Mouse (Mus musculus): ENCODE data around the gene Srcin1.

Gene Srcin1

GRCm38 (mm10) chr11:97576136-97576906 lies at the start of gene Srcin1:
TSS of gene Srcin1 (minus strand) at chr11:97576186.
- DNase-seq (ENCODE audit: extremely low spot score): no peak

- DNase-seq (ENCODE audit: extremely low spot score): no peak
Measured at GRCm38 (mm10) chr11:97625551-97625950, 49.6 kb upstream of the Srcin1 start.

DNA sequence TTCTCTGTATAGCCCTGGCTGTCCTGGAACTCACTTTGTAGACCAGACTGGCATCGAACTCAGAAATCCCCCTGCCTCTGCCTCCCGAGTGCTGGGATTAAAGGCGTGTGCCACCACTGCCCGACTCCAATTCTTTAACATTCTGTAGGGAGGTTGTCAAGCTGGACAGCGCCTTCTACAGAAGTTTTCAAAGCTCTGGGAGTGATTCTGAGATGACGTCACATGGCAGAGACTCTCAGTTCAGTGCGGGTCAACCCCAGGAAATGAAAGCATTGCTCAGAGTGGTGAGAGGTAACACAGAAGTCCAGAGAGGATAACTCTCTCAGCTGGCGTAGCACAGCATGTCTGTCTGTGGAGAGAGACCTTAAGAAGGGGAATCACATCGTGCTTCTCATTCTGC lies 47.2 kb upstream of the Srcin1 start:
- no peak for DNase-seq (ENCODE audit: extremely low spot score)

DNA sequence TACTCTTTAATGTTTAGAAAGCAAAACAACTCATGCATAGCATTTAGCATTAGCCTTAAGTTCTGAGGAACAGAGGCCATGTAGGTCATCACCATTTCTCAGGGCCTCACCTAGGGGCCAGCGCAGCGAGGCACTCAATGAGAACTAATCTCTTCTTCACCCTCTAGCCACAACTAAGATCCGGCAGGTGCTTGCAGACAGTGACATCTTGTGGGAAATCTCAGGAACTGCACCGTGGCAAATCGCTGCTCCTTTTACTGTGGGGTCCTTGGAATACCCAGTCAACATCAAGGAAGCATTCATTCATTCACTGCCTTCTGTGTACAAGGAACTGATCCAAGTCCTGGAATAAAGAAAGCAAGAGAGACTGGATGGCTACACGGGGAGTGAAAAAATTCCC lies 46.5 kb upstream of the Srcin1 start:
- DNase-seq (ENCODE audit: extremely low spot score): peak; percentile 83

DNA sequence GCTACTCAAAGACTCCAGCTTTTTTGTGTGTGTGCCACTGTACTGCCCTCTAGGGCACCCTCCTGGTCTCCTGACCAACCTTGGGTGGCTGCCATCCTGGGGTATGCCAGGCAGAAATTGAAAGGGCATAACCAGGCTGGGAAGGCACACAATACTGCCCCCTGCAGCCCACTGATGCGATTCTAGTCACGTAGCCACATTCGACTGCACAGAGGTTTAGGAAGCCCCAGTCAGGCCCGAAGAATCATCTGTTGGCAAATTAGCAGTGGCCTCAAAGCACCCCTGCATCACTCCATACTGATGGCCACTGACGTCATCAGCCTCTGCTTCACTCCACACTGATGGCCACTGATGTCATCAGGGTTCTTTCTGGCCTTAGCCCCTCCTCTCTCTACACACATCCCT lies 43.4 kb upstream of the Srcin1 start:
- DNase-seq (ENCODE audit: extremely low spot score): no peak

DNA sequence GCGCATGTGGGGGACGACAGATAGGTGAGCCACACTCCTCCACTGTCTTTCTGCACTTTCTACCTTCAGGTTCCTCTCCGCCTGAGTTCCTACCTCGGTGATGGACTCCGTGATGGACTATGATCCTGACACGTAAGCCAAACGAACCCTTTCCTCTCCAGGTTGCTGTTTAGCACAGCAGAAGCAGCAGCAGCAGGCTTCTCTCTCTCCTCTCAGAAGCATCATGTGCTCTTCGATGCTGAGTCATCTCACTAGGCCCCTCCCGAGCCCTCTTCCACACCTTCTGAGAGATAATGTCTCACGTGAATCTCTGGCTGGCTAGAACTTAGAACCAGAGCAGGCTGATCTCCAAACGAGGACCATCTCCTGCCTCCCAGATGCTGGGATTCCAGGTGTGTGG lies 42.4 kb upstream of the Srcin1 start:
- no peak for DNase-seq (ENCODE audit: extremely low spot score)

DNA sequence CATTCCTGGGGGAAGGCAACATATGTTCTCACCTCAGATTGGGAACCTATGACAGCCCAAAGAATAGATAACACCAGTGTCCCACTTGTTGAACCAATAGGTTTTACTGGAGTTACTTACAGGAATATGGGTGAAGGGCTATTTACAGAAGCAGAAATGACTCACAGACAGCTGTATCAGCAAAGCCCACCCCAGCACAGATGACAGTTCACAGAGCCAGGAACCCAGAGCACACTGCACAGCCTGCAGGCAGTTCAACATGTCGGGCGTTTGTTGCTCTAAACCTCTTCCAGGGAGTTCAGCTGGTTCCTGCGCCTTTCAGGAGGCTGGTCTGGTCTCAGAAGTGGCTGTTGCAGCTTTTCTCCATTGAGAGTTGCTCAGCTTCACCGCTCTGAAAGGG lies 39.3 kb upstream of the Srcin1 start:
- DNase-seq (ENCODE audit: extremely low spot score): no peak

DNA sequence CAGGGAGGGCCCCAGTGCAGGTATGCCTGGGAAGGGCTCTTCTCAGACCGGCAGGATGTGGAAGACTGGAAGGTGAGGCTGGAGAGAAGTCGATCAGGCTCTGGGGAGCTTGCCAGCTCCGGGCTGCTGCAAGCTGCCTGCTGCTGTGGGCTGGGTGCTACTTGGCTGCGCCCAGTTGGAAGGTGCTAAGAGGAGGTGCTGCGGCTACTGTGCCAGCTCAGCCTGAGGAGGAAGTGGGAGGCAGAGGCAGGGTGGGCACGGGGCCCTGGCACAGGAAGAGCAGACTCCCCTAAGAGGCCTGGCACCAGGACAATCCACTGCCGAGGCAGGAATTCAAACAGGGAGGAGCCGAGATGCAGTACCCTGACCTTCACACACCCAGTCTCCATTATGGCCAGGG lies 35.1 kb upstream of the Srcin1 start:
- DNase-seq (ENCODE audit: extremely low spot score): no peak

DNA sequence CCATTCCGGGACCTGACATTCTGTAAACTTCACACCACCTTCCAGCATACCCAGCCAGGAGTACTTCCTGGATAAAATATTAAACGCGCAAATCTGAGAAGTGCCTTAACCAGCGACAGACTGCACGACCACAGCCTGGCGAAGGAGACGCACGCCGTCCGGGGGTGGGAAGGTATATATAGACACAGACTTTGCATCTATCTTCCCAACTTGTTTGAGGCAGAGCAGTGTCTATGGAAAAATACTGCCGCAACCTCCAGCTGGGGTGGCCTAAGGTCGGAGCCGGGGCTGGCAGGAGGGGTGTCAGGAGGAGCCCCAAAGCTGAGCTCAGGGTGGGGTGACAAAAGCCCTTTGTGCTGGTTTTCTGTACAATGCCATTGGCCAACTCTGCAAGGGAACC lies 33.8 kb upstream of the Srcin1 start:
- DNase-seq (ENCODE audit: extremely low spot score): no peak

DNA sequence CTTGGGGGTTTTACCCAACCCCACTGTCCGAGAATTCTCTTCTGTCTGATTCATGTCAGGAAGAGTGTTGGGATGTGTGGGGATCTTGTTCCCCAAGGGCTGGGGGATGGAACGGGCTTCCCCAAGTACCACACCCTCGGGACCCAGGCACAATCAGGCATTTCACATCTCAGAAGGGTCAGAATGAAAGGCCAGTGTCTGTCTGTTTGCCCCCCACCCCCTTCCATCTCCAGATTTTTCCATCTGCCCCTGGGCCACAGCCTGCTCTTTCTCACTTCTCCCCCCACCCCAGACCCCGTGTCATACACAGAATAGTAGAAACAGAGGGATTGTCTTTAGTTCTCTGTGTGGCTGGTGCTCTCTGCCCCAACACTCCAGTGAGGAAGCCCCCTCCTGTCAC lies 32.9 kb upstream of the Srcin1 start:
- DNase-seq (ENCODE audit: extremely low spot score): no peak

DNA sequence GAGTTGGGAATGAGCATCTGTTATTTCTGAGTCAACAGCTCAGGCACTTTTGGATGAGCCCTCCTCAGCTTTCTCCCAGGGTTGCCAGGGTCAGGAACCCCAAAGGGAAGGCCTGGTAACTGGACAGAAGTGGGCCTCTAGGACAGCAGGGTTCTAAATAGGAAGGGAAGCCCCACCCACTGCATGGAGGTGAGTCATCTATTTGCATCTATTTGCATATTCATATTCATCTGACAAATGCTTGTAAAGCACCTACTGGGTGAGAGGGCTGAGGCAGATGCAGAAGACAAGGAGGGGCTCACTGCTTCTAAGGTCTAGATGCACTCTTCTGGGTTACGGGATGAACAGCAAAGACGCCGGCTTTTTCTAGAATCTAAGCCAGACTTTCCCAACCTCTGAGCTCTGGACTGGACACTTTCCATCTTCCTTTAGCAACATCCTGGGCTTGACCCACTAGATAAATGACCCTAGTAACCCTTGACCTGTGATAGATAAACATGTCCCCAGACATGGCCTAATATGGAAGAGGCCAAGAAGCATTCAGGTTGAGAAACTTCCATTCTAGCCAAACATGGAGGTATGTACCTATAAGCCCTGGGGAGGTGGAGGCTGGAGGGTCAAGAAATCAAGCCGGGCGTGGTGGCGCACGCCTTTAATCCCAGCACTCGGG lies 31.2 kb upstream of the Srcin1 start:
- DNase-seq (ENCODE audit: extremely low spot score): no peak

DNA sequence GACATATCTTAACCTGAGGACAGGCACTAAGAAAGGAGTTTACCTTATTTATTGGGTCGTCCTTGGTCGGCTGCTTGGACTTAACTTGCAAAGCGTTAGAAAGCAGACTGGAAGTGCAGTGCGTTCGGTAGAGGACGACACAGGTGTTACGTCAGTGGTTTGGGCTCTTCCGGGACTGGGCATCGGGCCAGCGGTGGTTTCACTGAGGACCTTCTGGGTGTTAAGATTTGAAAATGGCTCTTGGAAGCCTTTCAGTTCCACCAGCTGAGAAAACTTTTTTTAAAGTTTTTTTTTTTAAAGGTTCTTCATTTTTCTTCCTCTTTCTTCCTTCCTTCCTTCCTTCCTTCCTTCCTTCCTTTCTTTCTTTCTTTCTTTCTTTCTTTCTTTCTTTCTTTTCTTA lies 27.9 kb upstream of the Srcin1 start:
- DNase-seq (ENCODE audit: extremely low spot score): no peak

DNA sequence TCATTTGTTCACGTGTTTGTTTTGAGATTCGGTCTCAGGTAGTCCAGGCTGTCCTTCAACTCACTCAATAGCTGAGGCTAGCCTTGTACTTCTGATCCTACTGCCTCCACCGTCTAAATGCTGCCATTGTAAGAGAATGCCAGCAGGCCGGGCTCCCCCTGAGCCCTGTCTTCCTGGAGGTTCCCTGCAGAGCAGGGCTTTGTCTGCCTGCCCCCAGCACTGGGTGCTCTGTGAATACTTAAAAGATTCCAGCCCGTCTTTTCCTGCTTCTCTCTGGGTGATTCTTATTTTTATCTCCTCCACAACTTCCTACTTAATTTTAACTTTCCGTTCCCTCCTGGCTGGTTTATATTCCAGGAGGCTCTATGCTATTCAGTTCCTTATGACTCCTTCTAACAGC lies 26.2 kb upstream of the Srcin1 start:
- no peak for DNase-seq (ENCODE audit: extremely low spot score)

DNA sequence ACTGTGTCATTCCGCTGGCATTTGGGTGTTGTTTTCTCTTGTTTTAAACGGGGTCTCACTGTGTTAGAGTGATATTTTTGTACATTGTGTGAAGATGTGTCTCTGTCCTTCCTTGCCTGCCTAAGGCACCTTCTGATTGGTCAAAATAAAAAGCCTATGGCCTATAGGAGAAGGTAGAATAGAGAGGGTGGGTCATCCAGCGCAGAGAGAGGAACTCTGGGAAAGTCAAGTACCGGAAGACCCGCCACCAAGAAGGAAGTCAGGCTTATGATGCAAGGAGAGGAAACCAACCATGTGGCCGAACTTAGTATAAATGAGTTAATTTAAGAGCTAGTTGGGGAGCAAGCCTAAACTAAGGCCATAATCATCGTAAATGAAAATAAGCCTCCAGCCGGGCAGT lies 23.1 kb upstream of the Srcin1 start:
- no peak for DNase-seq (ENCODE audit: extremely low spot score)

DNA sequence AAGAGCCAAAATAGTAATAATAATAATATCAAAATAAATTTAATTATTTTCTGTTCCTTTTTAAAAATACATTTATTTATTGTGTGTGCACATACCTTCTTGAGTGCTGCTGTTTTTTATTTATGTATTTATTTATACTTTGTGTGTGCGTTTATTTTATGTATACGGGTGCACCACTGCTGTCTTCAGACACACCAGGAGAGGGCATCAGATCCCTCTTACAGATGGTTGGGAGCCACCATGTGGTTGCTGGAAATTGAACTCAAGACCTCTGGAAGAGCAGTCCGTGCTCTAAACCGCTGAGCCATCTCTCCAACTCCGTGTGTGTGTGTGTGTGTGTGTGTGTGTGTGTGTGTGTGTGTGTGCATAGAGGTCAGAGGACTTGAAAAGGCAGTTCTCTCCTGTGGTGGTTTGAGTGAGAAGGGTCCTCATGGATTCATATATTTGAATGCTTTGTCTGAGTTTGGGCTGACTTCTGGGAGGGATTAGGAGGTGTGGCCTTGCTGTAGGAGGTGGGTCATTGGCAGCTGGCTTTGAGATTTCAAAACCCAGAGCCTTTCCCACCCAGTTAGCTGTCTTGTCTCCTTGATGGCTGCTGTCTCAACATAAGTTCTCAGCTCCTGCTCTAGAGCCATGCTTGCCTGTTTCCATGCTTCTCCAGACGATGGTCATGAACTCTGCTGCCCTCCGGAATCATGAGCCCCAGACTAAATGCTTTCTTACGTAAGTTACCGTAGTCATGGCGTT lies 22.1 kb upstream of the Srcin1 start:
- DNase-seq (ENCODE audit: extremely low spot score): no peak

GRCm38 (mm10) chr11:97594136-97594535 lies 18.1 kb upstream of the Srcin1 start:
- no peak for DNase-seq (ENCODE audit: extremely low spot score)

GRCm38 (mm10) chr11:97591910-97592309 lies 15.9 kb upstream of the Srcin1 start:
- DNase-seq (ENCODE audit: extremely low spot score): no peak

- no peak for DNase-seq (ENCODE audit: extremely low spot score)
Measured at GRCm38 (mm10) chr11:97590227-97590960, 14.4 kb upstream of the Srcin1 start.

DNA sequence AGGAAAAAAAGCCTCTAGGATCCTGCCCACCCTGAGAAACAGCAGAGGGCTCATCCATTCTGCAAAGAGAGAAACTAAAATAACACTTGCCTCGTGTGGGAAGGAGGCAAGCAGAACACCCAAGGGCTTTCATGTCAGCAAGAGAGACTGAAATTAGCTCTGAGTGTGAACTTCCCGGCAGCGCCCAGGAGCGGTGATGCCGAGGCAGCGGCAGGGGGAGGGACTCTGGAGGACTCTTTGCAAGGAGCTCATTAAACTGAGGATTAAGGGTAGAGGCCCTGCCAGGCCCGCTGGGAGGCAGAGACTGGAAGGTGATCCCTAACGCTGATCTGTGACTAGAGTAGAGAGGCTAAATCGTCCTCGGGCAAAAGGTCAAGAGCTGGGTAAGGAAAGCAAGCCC lies 13.2 kb upstream of the Srcin1 start:
- DNase-seq (ENCODE audit: extremely low spot score): peak; percentile 52

DNA sequence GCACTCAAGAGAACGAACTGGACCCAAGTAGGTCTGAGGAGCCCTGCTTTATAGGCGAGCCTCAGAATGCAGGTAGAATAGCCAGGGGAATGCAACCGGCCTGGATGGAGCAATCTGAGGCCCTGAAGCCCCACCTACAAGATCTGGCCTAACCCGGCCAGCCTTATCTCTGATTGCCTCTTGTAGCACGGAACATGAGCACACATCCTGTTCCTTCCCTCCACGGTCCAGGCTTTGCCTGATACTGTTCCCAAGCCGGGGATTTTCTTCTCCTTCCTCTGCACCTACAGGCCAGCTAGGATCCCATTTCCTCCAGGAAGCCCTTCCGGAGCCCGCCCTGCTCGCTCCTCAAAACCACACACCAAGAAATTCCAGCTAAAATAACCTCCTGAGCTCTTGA lies 9.9 kb upstream of the Srcin1 start:
- DNase-seq (ENCODE audit: extremely low spot score): no peak

GRCm38 (mm10) chr11:97584476-97584875 lies 8.5 kb upstream of the Srcin1 start:
- no peak for DNase-seq (ENCODE audit: extremely low spot score)
